ENCODE assay signal across 8 mouse cellular contexts in the genomic region with DNA sequence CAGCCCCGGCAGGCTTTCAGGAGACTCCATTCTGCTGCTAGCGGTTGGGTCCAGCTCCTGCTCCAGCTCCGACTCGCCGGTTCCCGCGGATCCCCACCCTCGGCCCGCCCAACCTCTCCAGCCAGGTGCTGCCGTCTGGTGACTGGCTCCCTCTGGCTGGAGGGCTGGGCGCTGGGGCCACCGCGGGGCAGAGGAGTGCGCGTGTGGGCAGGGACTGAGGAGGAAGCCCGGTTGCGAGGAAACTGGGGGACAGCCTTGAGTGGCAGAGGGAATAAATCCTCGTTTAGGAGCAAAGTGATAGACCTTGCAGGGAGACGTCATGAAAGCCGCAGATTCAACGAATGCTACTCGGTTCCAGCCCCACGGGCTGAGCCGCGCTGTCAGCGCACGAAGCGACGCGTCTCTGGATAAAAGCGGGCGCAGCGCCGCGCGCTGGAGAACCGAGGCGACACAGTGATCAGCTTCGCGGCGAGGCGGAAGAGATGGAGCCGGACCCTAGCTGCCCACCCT. TPM values are rescaled to one million over a fixed set of nuclear protein-coding genes. Genes with fewer than 3 reads are reported as not detected.
A peak's percentile ranks its signal among the peaks of the same experiment; 100 is the strongest.
DNase-seq lines count a peak whose midpoint lies in the region; ATAC-seq and TF ChIP-seq lines count a peak whose summit lies in the region.

Gene Kcnj6, minus strand, starts transcription at position 362 of the 510 bp plus-strand sequence.

- peak; percentile 74; the same call in 1 of the 2 replicates for TF ChIP-seq POLR2A in cortical plate, adult 2 months (IDR thresholded peaks at IDR 0.05; ENCODE audit: extremely low read depth, insufficient read depth, low read length)
- TF ChIP-seq POLR2A in olfactory bulb, adult 2 months (IDR thresholded peaks at IDR 0.05; ENCODE audit: insufficient read depth, low read depth, low read length): peak; percentile 42; the same call in 1 of the 2 replicates

- no peak for ATAC-seq in heart, embryonic 14.5 days (ENCODE audit: insufficient number of reproducible peaks, insufficient read depth, low FRiP score, low read depth)
- no peak for ATAC-seq in megakaryocyte-erythroid progenitor cell, adult 5-6 weeks (replicated peaks; ENCODE audit: low FRiP score, low TSS enrichment, poor library complexity, severe bottlenecking)

- peak within 1 kb of the TSS; percentile 61 for H3K27ac ChIP-seq in cortical plate, adult 2 months (ENCODE audit: insufficient read depth, low read length)
- no peak within 1 kb of the TSS for H3K27ac ChIP-seq in heart, embryonic 14.5 days (replicated peaks in 1 of 2; ENCODE audit: control insufficient read depth in 1 of 2, insufficient read depth in 1 of 2, low read depth in 2 of 2, low read length in 2 of 2)
- peak within 1 kb of the TSS; percentile 98 for H3K27ac ChIP-seq in left cerebral cortex, adult 2 months
- H3K27ac ChIP-seq in olfactory bulb, adult 2 months (ENCODE audit: insufficient read depth, low read depth, low read length): peak within 1 kb of the TSS; percentile 60

- peak within 1 kb of the TSS; percentile 79 for H3K4me3 ChIP-seq in cortical plate, adult 2 months (ENCODE audit: insufficient read depth, low read length)
- H3K4me3 ChIP-seq in heart, embryonic 14.5 days (ENCODE audit: control insufficient read depth in 1 of 2, insufficient read depth in 1 of 2, low read depth in 1 of 2, low read length in 2 of 2): peak within 1 kb of the TSS; percentile 11 to 22; a peak in 2 of 4 replicates
- H3K4me3 ChIP-seq in left cerebral cortex, adult 2 months: peak within 1 kb of the TSS; percentile 69
- peak within 1 kb of the TSS; percentile 56 for H3K4me3 ChIP-seq in olfactory bulb, adult 2 months (ENCODE audit: insufficient read depth, low read depth, low read length)

- DNase-seq in lung, postnatal 10 days: peak; percentile 10
- DNase-seq in lung, postnatal 25 days (ENCODE audit: low spot score): no peak
- DNase-seq in left cerebral cortex, adult 2 months (ENCODE audit: extremely low spot score in 1 of 2, low spot score in 2 of 2): peak; percentile 81 to 82
- DNase-seq in urinary bladder, postnatal 25 days (ENCODE audit: low spot score): no peak

- intact Hi-C loops in left cerebral cortex, adult 2 months (cut with DNase I): loop anchor here (1.0 to 5.0 kb wide), 3 partner anchors 181 to 275 kb away; no protein-coding TSS in a partner anchor

- no peak within 1 kb of the TSS for H3K9ac ChIP-seq in heart, embryonic 14.5 days (ENCODE audit: low read length)

- no peaks in the 10 kb centered on the region for H3K36me3 ChIP-seq in heart, embryonic 14.5 days (ENCODE audit: control insufficient read depth, insufficient read depth, low read length)

- TF ChIP-seq CTCF in cortical plate, adult 2 months (IDR thresholded peaks at IDR 0.05; ENCODE audit: extremely low read depth, insufficient read depth, low read length): peak; percentile 73
- TF ChIP-seq CTCF in left cerebral cortex, adult 2 months (IDR thresholded peaks at IDR 0.05): peak; percentile 69
- TF ChIP-seq CTCF in olfactory bulb, adult 2 months (IDR thresholded peaks at IDR 0.05; ENCODE audit: insufficient read depth, low read depth, low read length): peak; percentile 83

- peaks cover 47% of the 10 kb centered on the region for H3K27me3 ChIP-seq in heart, embryonic 14.5 days (ENCODE audit: control insufficient read depth, insufficient read depth, low read length)

- no peaks in the 10 kb centered on the region for H3K9me3 ChIP-seq in heart, embryonic 14.5 days (ENCODE audit: control insufficient read depth, low read length)

- peak within 1 kb of the TSS; percentile 49 for H3K4me2 ChIP-seq in heart, embryonic 14.5 days (ENCODE audit: low read length)

- peaks cover 1% of the 10 kb centered on the region; the same call in 1 of the 2 replicates for H3K4me1 ChIP-seq in cortical plate, adult 2 months (ENCODE audit: control insufficient read depth, insufficient read depth, low read length)
- no peaks in the 10 kb centered on the region; a peak in 1 of 4 replicates for H3K4me1 ChIP-seq in heart, embryonic 14.5 days (ENCODE audit: control insufficient read depth in 2 of 2, insufficient read depth in 2 of 2, low read length in 2 of 2)
- 0 out of 2 replicates have a peak, but pooled peaks cover 4% of the 10 kb centered on the region for H3K4me1 ChIP-seq in olfactory bulb, adult 2 months (ENCODE audit: control insufficient read depth, insufficient read depth, low read length)

- 2% methylated on average over 43 of the region's 43 CpGs for WGBS in heart, embryonic 14.5 days
- whole genome bisulfite sequencing in olfactory bulb, adult 2 months: under 1% methylated on average over 43 of the region's 43 CpGs

RNA-seq across cellular contexts. Expression of gene Kcnj6, which starts in this region (rescaled TPM):
- 20.3 and 20.4 TPM in 2 replicates for polyA plus RNA-seq in cortical plate, adult 2 months (2012; rRNA removed)
- 0.15 and 0.20 TPM in 2 replicates for polyA plus RNA-seq in heart, embryonic 14.5 days (2014; fragmentation: Nextera tagmentation; extraction: Ambion mirVana)
- total RNA-seq in left cerebral cortex, adult 2 months (2021): 10 to 100 TPM; 93.5 to 98.3 TPM
- not detected in 2 replicates for polyA plus RNA-seq in olfactory bulb, adult 2 months (2012; ENCODE audit: insufficient read depth, insufficient read length, low replicate concordance, missing spikeins)
- not detected in 2 replicates for total RNA-seq in megakaryocyte-erythroid progenitor cell, adult 5-6 weeks (2014; fragmentation: Nextera tagmentation)
- not detected in 2 replicates for total RNA-seq in megakaryocyte-erythroid progenitor cell, adult 5-6 weeks (2017)

Comparison
In these comparisons a context has a peak if more than half of its experiments do, and no peak if none do; other contexts are left out.
1. RNA of gene Kcnj6 (total RNA-seq): 93.5 to 98.3 TPM in left cerebral cortex, adult 2 months; not detected in megakaryocyte-erythroid progenitor cell, adult 5-6 weeks; every median in the first group is over 10 times any median in the second.
2. DNase-seq: peak in lung, postnatal 10 days (single experiment) and left cerebral cortex, adult 2 months (2 of 2); none in lung, postnatal 25 days (single experiment) and urinary bladder, postnatal 25 days (single experiment).
3. H3K27ac ChIP-seq: peak in cortical plate, adult 2 months (single experiment), left cerebral cortex, adult 2 months (single experiment) and olfactory bulb, adult 2 months (single experiment); none in heart, embryonic 14.5 days (0 of 2).
4. H3K4me3 ChIP-seq: peak in every context shown above with its lines; median percentile 79 in cortical plate, adult 2 months; 69 in left cerebral cortex, adult 2 months; 56 in olfactory bulb, adult 2 months; 16 in heart, embryonic 14.5 days.
5. Peak in every context shown above with its lines, with median percentiles within 50 percentile points of each other: CTCF ChIP-seq.